Mouse (Mus musculus): ENCODE results near the gene Negr1.

Negr1 gene

GRCm38 (mm10) chr3:156903925-156904576 lies 342.5 kb downstream of the Negr1 start:
- no peak for DNase-seq (ENCODE audit: low read depth, low spot score)

- no peak for DNase-seq (ENCODE audit: low read depth, low spot score)
Observed at GRCm38 (mm10) chr3:156912816-156913215, 351.2 kb downstream of the Negr1 start.

GRCm38 (mm10) chr3:156921369-156921768 lies 359.8 kb downstream of the Negr1 start:
- no peak for DNase-seq (ENCODE audit: low read depth, low spot score)

- no peak for DNase-seq (ENCODE audit: low read depth, low spot score)
Observed at GRCm38 (mm10) chr3:156923159-156923558, 361.6 kb downstream of the Negr1 start.

GRCm38 (mm10) chr3:156925102-156925501 lies 363.5 kb downstream of the Negr1 start:
- DNase-seq (ENCODE audit: low read depth, low spot score), result no peak

GRCm38 (mm10) chr3:156928396-156929061 lies 366.9 kb downstream of the Negr1 start:
- no peak for DNase-seq (ENCODE audit: low read depth, low spot score)

GRCm38 (mm10) chr3:156929062-156929397 lies 367.4 kb downstream of the Negr1 start:
- no peak for DNase-seq (ENCODE audit: low read depth, low spot score)

- no peak for DNase-seq (ENCODE audit: low read depth, low spot score)
Observed at GRCm38 (mm10) chr3:156929677-156930440, 368.3 kb downstream of the Negr1 start.

- DNase-seq (ENCODE audit: low read depth, low spot score), result no peak
Observed at GRCm38 (mm10) chr3:156931011-156931410, 369.4 kb downstream of the Negr1 start.

- no peak for DNase-seq (ENCODE audit: low read depth, low spot score)
Observed at GRCm38 (mm10) chr3:156931540-156931939, 369.9 kb downstream of the Negr1 start.

- DNase-seq (ENCODE audit: low read depth, low spot score), result no peak
Observed at GRCm38 (mm10) chr3:156934778-156935290, 373.2 kb downstream of the Negr1 start.

GRCm38 (mm10) chr3:156947404-156947803 lies 385.8 kb downstream of the Negr1 start:
- DNase-seq (ENCODE audit: low read depth, low spot score), result no peak

GRCm38 (mm10) chr3:156952970-156953369 lies 391.4 kb downstream of the Negr1 start:
- DNase-seq (ENCODE audit: low read depth, low spot score), result no peak

GRCm38 (mm10) chr3:156955094-156955493 lies 393.5 kb downstream of the Negr1 start:
- no peak for DNase-seq (ENCODE audit: low read depth, low spot score)

- DNase-seq (ENCODE audit: low read depth, low spot score), result no peak
Observed at GRCm38 (mm10) chr3:156958640-156959039, 397.0 kb downstream of the Negr1 start.

GRCm38 (mm10) chr3:156968764-156969163 lies 407.2 kb downstream of the Negr1 start:
- no peak for DNase-seq (ENCODE audit: low read depth, low spot score)

- no peak for DNase-seq (ENCODE audit: low read depth, low spot score)
Observed at GRCm38 (mm10) chr3:156971104-156971503, 409.5 kb downstream of the Negr1 start.

GRCm38 (mm10) chr3:156976816-156977215 lies 415.2 kb downstream of the Negr1 start:
- no peak for DNase-seq (ENCODE audit: low read depth, low spot score)

- DNase-seq (ENCODE audit: low read depth, low spot score), result no peak
Observed at GRCm38 (mm10) chr3:156980042-156980716, 418.6 kb downstream of the Negr1 start.

GRCm38 (mm10) chr3:156982102-156982501 lies 420.5 kb downstream of the Negr1 start:
- DNase-seq (ENCODE audit: low read depth, low spot score), result no peak

- DNase-seq (ENCODE audit: low read depth, low spot score), result no peak
Observed at GRCm38 (mm10) chr3:156987113-156987512, 425.5 kb downstream of the Negr1 start.

- DNase-seq (ENCODE audit: low read depth, low spot score), result no peak
Observed at GRCm38 (mm10) chr3:156992171-156992570, 430.6 kb downstream of the Negr1 start.

All from R1 (cell line).